ENCODE assay signal across 9 mouse cellular contexts in genomic region chr1:183047913-183048523, GRCm38 (mm10).
DNase-seq lines count a peak whose midpoint lies in the region; ATAC-seq lines count a peak whose summit lies in the region.
"Had no signal": no experiment of that assay in that cellular context is flagged by ENCODE, and none has a peak within 500 bp of the region (broad histone marks: within the 10 kb centered on the region; RNA-seq: fewer than 3 reads in every experiment).

No protein-coding gene starts in this region.

- H3K9ac ChIP-seq in hindbrain, embryonic 13.5 days = no peak overlapping the region
- H3K9ac ChIP-seq in hindbrain, embryonic 11.5 days (ENCODE audit: low read depth, low read length) = no peak overlapping the region
- no peak overlapping the region for H3K9ac ChIP-seq in midbrain, embryonic 15.5 days

- peak overlapping the region; percentile 25 for H3K27ac ChIP-seq in hindbrain, embryonic 13.5 days
- no peak overlapping the region for H3K27ac ChIP-seq in hindbrain, embryonic 11.5 days (ENCODE audit: low read depth, low read length)
- H3K27ac ChIP-seq in midbrain, embryonic 15.5 days = 0 out of 2 replicates have a peak overlapping the region, but pooled peaks have one; percentile 10
- no peak overlapping the region for H3K27ac ChIP-seq in midbrain, embryonic 10.5 days (replicated peaks)

- ATAC-seq in hindbrain, embryonic 13.5 days (ENCODE audit: low FRiP score) = no peak
- no peak for ATAC-seq in hindbrain, embryonic 11.5 days (ENCODE audit: low FRiP score)
- 0 out of 2 replicates have a peak, but pooled peaks have one; percentile 32 for ATAC-seq in midbrain, embryonic 15.5 days (replicated peaks)
- ATAC-seq in megakaryocyte, adult 5-6 weeks (ENCODE audit: poor library complexity, severe bottlenecking) = no peak

- H3K9me3 ChIP-seq in hindbrain, embryonic 13.5 days = no peaks in the 10 kb centered on the region
- no peaks in the 10 kb centered on the region for H3K9me3 ChIP-seq in hindbrain, embryonic 11.5 days (ENCODE audit: control insufficient read depth, low read length)
- H3K9me3 ChIP-seq in midbrain, embryonic 15.5 days = no peaks in the 10 kb centered on the region
- H3K9me3 ChIP-seq in midbrain, embryonic 10.5 days (replicated peaks) = no peaks in the 10 kb centered on the region

- H3K4me2 ChIP-seq in hindbrain, embryonic 13.5 days = no peak overlapping the region
- H3K4me2 ChIP-seq in hindbrain, embryonic 11.5 days (replicated peaks; ENCODE audit: low read depth, low read length) = no peak overlapping the region
- no peak overlapping the region for H3K4me2 ChIP-seq in midbrain, embryonic 15.5 days

- 47% methylated on average over 5 of the region's 5 CpGs for WGBS in hindbrain, embryonic 13.5 days
- WGBS in hindbrain, embryonic 11.5 days = 73% methylated on average over 5 of the region's 5 CpGs
- 55% methylated on average over 5 of the region's 5 CpGs for WGBS in midbrain, embryonic 15.5 days
- 82% methylated on average over 5 of the region's 5 CpGs for WGBS in midbrain, embryonic 10.5 days

- H3K36me3 ChIP-seq in hindbrain, embryonic 13.5 days = no peaks in the 10 kb centered on the region
- no peaks in the 10 kb centered on the region for H3K36me3 ChIP-seq in hindbrain, embryonic 11.5 days (ENCODE audit: control insufficient read depth, insufficient read depth, low read length)
- no peaks in the 10 kb centered on the region for H3K36me3 ChIP-seq in midbrain, embryonic 15.5 days (replicated peaks)
- H3K36me3 ChIP-seq in midbrain, embryonic 10.5 days = no peaks in the 10 kb centered on the region

- peaks cover 34% of the 10 kb centered on the region for H3K27me3 ChIP-seq in hindbrain, embryonic 13.5 days
- no peaks in the 10 kb centered on the region for H3K27me3 ChIP-seq in hindbrain, embryonic 11.5 days (ENCODE audit: control insufficient read depth, insufficient read depth, low read length)
- H3K27me3 ChIP-seq in midbrain, embryonic 15.5 days (replicated peaks) = peaks cover 8% of the 10 kb centered on the region; the same call in 1 of the 2 replicates
- H3K27me3 ChIP-seq in midbrain, embryonic 10.5 days (ENCODE audit: low read depth, poor library complexity, severe bottlenecking) = peaks cover 31% of the 10 kb centered on the region; the same call in 1 of the 2 replicates

- peak; percentile 23 to 24 for DNase-seq in cerebellum, postnatal 14 days
- no peak for DNase-seq in cerebellum, adult 18-20 months
- no peak for DNase-seq in hindbrain, embryonic 11.5 days (ENCODE audit: low spot score)
- no peak for DNase-seq in midbrain, embryonic 10.5 days (ENCODE audit: low spot score)
- no peak for DNase-seq in testis, postnatal 10 days (ENCODE audit: low spot score)

- peaks cover 30% of the 10 kb centered on the region for H3K4me1 ChIP-seq in hindbrain, embryonic 13.5 days (replicated peaks)
- no peaks in the 10 kb centered on the region for H3K4me1 ChIP-seq in hindbrain, embryonic 11.5 days (replicated peaks; ENCODE audit: control insufficient read depth, insufficient read depth, low read length)
- peaks cover 14% of the 10 kb centered on the region for H3K4me1 ChIP-seq in midbrain, embryonic 15.5 days
- H3K4me1 ChIP-seq in midbrain, embryonic 10.5 days = peaks cover 15% of the 10 kb centered on the region

- no peak overlapping the region for H3K4me3 ChIP-seq in hindbrain, embryonic 13.5 days
- H3K4me3 ChIP-seq in hindbrain, embryonic 11.5 days (ENCODE audit: low read depth, low read length) = no peak overlapping the region
- no peak overlapping the region for H3K4me3 ChIP-seq in midbrain, embryonic 15.5 days
- H3K4me3 ChIP-seq in midbrain, embryonic 10.5 days = no peak overlapping the region
- H3K4me3 ChIP-seq: erythroblast, embryonic 14.5 days had no signal

Comparison
In these comparisons a context has a peak if more than half of its experiments do, and no peak if none do; other contexts are left out.
1. DNase-seq: peak in cerebellum, postnatal 14 days (2 of 2); none in cerebellum, adult 18-20 months (0 of 2), hindbrain, embryonic 11.5 days (single experiment), midbrain, embryonic 10.5 days (single experiment) and testis, postnatal 10 days (single experiment).
2. H3K27ac ChIP-seq: peak in hindbrain, embryonic 13.5 days (single experiment) and midbrain, embryonic 15.5 days (single experiment); none in hindbrain, embryonic 11.5 days (single experiment) and midbrain, embryonic 10.5 days (single experiment).